Mouse (Mus musculus) heart, embryonic 15.5 days (tissue): ENCODE data around the gene Mbtps1. TPM values are rescaled to one million over a fixed set of nuclear protein-coding genes. Genes with fewer than 3 reads are reported as not detected.

Experiments
- ATAC-seq: fragments of 200-750 bp; cut with Nextera tagmentation; replicated peaks from 2 replicates; pipeline ENCODE4 v1.8.0; 2017; ENCODE audit warnings: low read depth, moderate TSS enrichment; ENCODE audit not compliant: insufficient number of reproducible peaks, insufficient read depth, low FRiP score
- H3K27ac ChIP-seq: fragments of 300-500 bp; sonication (generic); 2 replicates; pipeline ENCODE4 v1.5.1; 2015; ENCODE audit warnings: mild to moderate bottlenecking, inconsistent platforms
- H3K27me3 ChIP-seq: fragments of 300-500 bp; sonication (generic); 2 replicates; pipeline ENCODE4 v1.6.1; 2015; ENCODE audit warnings: inconsistent platforms
- H3K36me3 ChIP-seq: fragments of 300-500 bp; sonication (generic); 2 replicates; pipeline ENCODE4 v1.6.1; 2015; ENCODE audit warnings: mild to moderate bottlenecking, inconsistent platforms
- H3K4me1 ChIP-seq: fragments of 300-500 bp; sonication (generic); replicated peaks from 2 replicates; pipeline ENCODE4 v1.6.1; 2015; ENCODE audit warnings: inconsistent platforms
- H3K4me2 ChIP-seq: fragments of 300-500 bp; sonication (generic); 2 replicates; pipeline ENCODE4 v1.6.1; 2015; ENCODE audit warnings: inconsistent platforms, mild to moderate bottlenecking, moderate library complexity
- H3K4me3 ChIP-seq: fragments of 300-500 bp; sonication (generic); 2 replicates; pipeline ENCODE4 v1.5.1; 2015; ENCODE audit warnings: mild to moderate bottlenecking, inconsistent platforms
- H3K9ac ChIP-seq: fragments of 300-500 bp; sonication (generic); 2 replicates; pipeline ENCODE4 v1.6.1; 2015; ENCODE audit warnings: mild to moderate bottlenecking, inconsistent platforms
- H3K9me3 ChIP-seq: fragments of 300-500 bp; sonication (generic); replicated peaks from 2 replicates; pipeline ENCODE4 v1.6.1; 2016; ENCODE audit warnings: inconsistent platforms
- WGBS: fragments of 180-500 bp; shearing (Covaris S2); methylation state at CpG from one replicate; pipeline ENCODE4 v1.1.7; 2015; ENCODE audit warnings: mixed read lengths; 5-methylcytosine and 5-hydroxymethylcytosine counted together
- polyA plus RNA-seq: library from polyadenylated mRNA; unstranded; fragments of >200 nt; fragmentation: Nextera tagmentation; extraction: Ambion mirVana; gene quantifications from 2 replicates; pipeline ENCODE4 v1.2.1, GENCODE M21; 2015

Mbtps1 gene
- polyA plus RNA-seq, 1 experiment from 2014 or later, result 57.2 TPM

DNA sequence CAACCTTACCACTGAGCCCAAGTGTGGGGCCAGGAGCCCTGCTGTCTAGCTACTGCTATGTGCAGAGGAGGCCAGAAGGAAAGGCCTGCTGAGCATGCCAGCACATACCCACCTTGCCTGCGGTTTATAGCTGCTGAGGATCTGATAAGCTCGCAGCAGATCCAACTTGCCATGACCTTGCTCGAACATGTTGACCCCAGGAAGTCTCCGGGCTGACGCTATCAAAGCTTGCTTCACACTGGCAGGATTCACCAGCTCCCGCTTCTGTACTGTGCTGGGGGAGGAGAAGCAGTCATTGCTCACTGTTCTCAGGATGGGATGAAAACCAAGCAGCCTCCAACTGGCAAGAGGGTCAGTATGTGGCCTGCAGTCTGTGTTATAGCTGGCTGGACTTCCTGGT, 27.6 kb downstream of the Mbtps1 start:
- Histone ChIP-seq H3K36me3 (peaks cover 73% of the 10 kb centered on the region), H3K27ac (no peak overlapping the region), H3K4me1 (no peaks in the 10 kb centered on the region), H3K4me3 (no peak overlapping the region), H3K4me2 (no peak overlapping the region), H3K27me3 (no peaks in the 10 kb centered on the region), H3K9me3 (no peaks in the 10 kb centered on the region), H3K9ac (no peak overlapping the region)
- ATAC-seq, result no peak
- WGBS, result 64% methylated on average over 6 of the region's 6 CpGs

DNA sequence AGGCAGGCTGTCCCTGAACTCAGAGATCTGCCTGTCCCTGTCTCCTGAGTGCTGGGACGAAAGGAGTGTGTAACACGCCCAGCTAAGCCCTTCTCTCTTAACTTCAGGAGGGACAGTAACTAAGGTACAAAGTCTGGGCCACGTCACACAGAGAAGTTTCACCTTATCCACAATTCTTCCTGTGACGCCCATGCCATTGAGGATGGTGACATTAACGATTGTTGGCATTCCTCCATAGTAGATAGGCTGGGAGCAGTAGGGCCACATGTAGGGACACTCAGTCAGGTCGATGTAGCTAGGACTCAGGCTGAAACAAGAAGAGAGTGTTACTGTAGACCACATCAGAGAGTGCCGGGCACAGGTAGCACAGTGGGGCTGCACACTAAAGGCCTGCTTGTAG, 29.8 kb downstream of the Mbtps1 start:
- H3K4me1 ChIP-seq, result no peaks in the 10 kb centered on the region
- H3K27ac ChIP-seq, result no peak overlapping the region
- peaks cover 73% of the 10 kb centered on the region for H3K36me3 ChIP-seq
- no peaks in the 10 kb centered on the region for H3K9me3 ChIP-seq
- no peak overlapping the region for H3K4me3 ChIP-seq
- H3K9ac ChIP-seq, result no peak overlapping the region
- no peak for ATAC-seq
- H3K4me2 ChIP-seq, result no peak overlapping the region
- WGBS, result 83% methylated on average over 7 of the region's 7 CpGs
- H3K27me3 ChIP-seq, result no peaks in the 10 kb centered on the region

DNA sequence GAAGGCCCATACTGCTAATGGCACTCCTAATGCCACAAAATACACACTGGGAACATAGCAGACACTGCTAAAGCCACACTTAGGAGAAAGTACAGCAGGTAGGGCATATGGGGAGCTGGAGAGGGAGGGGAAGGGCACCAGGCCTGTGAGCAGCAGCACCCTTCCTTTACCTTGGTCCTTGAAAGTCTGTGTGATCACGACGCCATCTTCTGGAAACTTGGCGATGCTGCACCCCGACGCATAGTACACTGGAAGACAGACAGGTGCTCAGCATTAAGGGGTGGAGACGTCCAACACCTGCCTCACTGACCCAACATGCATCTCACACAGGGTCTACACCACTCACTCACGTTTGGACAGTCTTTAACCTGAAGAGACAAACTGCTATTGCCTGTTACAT, 38.4 kb downstream of the Mbtps1 start:
- no peaks in the 10 kb centered on the region for H3K27me3 ChIP-seq
- ATAC-seq, result no peak
- no peak overlapping the region for H3K4me3 ChIP-seq
- H3K9me3 ChIP-seq, result no peaks in the 10 kb centered on the region
- no peak overlapping the region for H3K9ac ChIP-seq
- no peak overlapping the region for H3K27ac ChIP-seq
- no peaks in the 10 kb centered on the region for H3K4me1 ChIP-seq
- no peak overlapping the region for H3K4me2 ChIP-seq
- 77% methylated on average over 7 of the region's 7 CpGs for WGBS
- peaks cover 93% of the 10 kb centered on the region for H3K36me3 ChIP-seq

DNA sequence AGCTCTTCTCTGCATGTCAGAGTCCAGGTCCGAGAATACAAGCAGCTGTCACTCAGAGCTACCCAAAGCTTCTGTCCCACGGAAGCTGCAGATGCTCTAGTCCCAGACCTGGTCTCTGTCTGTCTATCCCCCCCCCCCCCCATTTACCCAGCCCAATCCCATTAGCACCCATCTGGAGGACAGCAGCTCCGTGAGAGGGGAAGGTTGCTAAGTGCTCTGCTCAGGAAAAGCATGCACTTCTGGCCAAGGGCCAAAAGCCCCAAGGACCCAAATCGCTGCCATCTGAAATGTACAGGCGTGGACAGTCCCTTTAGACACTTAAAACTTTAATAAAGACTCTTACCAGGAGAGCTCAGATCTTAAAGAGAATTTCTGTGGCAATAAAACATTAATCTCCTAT, 41.9 kb downstream of the Mbtps1 start:
- no peak for ATAC-seq
- Histone ChIP-seq H3K4me2 (no peak overlapping the region), H3K27ac (no peak overlapping the region), H3K9ac (no peak overlapping the region), H3K9me3 (no peaks in the 10 kb centered on the region), H3K4me1 (0 out of 2 replicates have a peak, but pooled peaks cover 2% of the 10 kb centered on the region), H3K36me3 (peaks cover 90% of the 10 kb centered on the region), H3K27me3 (no peaks in the 10 kb centered on the region), H3K4me3 (no peak overlapping the region)
- WGBS, result 59% methylated on average over 5 of the region's 5 CpGs

DNA sequence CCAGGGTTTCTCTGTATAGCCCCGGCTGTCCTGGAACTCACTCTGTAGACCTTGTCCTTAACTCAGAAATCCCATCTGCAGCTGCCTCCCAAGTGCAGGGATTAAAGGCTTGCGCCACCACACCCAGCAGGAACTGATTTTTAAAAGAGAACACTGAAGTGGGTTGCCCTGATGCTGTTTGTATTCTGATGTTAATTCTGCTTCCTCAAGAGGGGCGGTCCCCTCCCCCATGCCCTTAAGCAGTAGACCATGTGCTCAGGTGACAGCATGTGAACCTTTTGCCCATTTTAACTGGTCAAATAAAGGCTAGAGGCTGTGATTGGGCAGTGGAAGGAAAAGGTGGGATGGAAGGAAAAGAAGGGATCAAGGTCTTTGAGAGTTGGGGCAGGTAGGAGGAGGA, 42.8 kb downstream of the Mbtps1 start:
- H3K9me3 ChIP-seq, result no peaks in the 10 kb centered on the region
- no peak overlapping the region for H3K9ac ChIP-seq
- H3K4me3 ChIP-seq, result no peak overlapping the region
- H3K4me2 ChIP-seq, result no peak overlapping the region
- no peaks in the 10 kb centered on the region for H3K27me3 ChIP-seq
- WGBS, result 81% methylated on average over 3 of the region's 3 CpGs
- no peak overlapping the region for H3K27ac ChIP-seq
- ATAC-seq, result no peak
- 0 out of 2 replicates have a peak, but pooled peaks cover 2% of the 10 kb centered on the region for H3K4me1 ChIP-seq
- peaks cover 85% of the 10 kb centered on the region for H3K36me3 ChIP-seq

DNA sequence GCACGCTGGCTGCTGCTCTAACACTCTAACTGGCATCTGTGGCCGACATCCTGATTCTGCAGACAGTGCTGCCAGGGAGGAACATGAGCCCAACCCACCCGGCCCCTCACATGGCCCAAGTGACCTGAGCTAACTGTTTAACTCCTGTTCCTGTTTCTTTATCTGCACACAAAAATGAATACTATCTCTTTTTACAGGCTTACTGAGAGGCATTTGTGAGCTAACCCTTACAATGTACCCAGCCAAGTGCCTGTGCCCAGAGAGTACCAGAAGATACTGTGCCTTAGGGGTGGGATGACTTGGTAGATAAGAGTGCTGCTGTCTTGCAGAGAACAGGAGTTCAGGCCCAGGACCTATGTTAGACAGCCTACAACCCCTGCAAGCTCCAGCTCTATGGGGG, 43.6 kb downstream of the Mbtps1 start:
- no peak for ATAC-seq
- Histone ChIP-seq H3K36me3 (peaks cover 79% of the 10 kb centered on the region), H3K27ac (no peak overlapping the region), H3K9me3 (no peaks in the 10 kb centered on the region), H3K4me1 (0 out of 2 replicates have a peak, but pooled peaks cover 2% of the 10 kb centered on the region), H3K4me2 (no peak overlapping the region), H3K27me3 (no peaks in the 10 kb centered on the region), H3K4me3 (no peak overlapping the region), H3K9ac (no peak overlapping the region)
- 86% methylated on average over 3 of the region's 3 CpGs for WGBS

DNA sequence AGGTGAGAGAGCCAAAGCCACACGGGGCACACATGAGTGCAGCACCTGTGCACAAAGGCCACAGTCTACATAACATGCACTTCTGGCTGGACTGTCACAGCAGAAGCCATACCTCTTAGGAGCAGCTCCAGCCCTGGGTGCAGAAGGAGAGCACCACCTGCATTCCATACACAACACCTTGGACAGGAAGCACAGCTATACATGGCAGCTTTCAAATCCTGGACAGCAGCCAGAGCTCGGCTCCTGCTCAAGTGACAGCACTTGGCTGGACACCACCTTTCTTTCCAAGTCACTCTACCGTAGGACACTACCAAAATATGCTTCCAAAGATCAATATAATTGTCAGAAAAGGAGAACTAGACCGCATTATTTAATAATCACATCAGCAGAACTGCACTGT, 45.1 kb downstream of the Mbtps1 start:
- H3K4me2 ChIP-seq, result no peak overlapping the region
- no peak overlapping the region for H3K4me3 ChIP-seq
- no peak overlapping the region for H3K27ac ChIP-seq
- H3K36me3 ChIP-seq, result peaks cover 79% of the 10 kb centered on the region
- no peaks in the 10 kb centered on the region for H3K9me3 ChIP-seq
- no peak overlapping the region for H3K9ac ChIP-seq
- no peak for ATAC-seq
- WGBS, result 71% methylated on average over 4 of the region's 4 CpGs
- no peaks in the 10 kb centered on the region for H3K27me3 ChIP-seq
- 0 out of 2 replicates have a peak, but pooled peaks cover 2% of the 10 kb centered on the region for H3K4me1 ChIP-seq

DNA sequence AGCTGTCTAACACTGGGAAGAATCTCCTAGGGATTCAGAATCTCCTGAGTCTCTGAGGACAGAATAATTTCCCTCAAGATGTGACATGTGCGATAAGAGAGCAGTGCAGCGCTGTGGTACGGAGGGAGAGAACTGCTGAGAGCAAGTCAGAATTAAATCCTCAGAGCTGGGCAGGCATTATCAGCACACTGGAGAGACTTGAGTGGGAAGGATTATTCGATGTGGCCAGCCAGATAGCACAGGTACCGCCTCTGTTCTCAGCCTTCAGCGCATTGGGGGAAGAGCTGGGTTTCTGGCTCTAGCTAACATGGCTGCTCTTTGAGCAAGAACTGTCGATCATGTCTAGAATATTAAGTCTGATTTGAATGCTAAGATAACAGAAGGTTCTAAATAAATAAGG, 46.8 kb downstream of the Mbtps1 start:
- Histone ChIP-seq H3K4me3 (no peak overlapping the region), H3K9ac (no peak overlapping the region), H3K27ac (no peak overlapping the region), H3K36me3 (peaks cover 75% of the 10 kb centered on the region), H3K4me2 (no peak overlapping the region), H3K9me3 (no peaks in the 10 kb centered on the region), H3K27me3 (no peaks in the 10 kb centered on the region), H3K4me1 (0 out of 2 replicates have a peak, but pooled peaks cover 2% of the 10 kb centered on the region)
- no peak for ATAC-seq
- WGBS, result 71% methylated on average over 7 of the region's 7 CpGs

DNA sequence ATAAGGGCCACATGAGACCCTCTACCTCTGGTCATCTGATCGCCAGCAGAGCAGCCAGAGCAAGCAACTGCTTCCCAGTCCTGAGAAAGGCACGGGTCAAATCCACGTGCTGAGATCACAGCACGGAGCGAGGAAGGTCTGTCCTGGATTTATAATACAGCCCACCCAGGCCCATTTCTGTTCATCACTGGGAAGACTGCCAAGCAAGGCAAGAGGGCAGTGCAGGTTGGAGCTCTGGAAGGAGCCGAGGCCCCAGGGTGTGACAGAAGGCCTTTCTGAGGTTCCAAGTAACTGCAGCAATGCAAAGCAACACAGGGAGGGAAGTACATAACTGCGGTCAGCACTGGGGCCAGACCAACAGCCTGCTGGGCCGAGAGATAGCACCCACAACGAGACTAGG, 48.1 kb downstream of the Mbtps1 start:
- no peak overlapping the region for H3K4me2 ChIP-seq
- no peaks in the 10 kb centered on the region for H3K27me3 ChIP-seq
- 0 out of 2 replicates have a peak, but pooled peaks cover 2% of the 10 kb centered on the region for H3K4me1 ChIP-seq
- WGBS, result 84% methylated on average over 9 of the region's 9 CpGs
- H3K9me3 ChIP-seq, result no peaks in the 10 kb centered on the region
- no peak overlapping the region for H3K27ac ChIP-seq
- H3K4me3 ChIP-seq, result no peak overlapping the region
- H3K9ac ChIP-seq, result no peak overlapping the region
- peaks cover 67% of the 10 kb centered on the region for H3K36me3 ChIP-seq
- ATAC-seq, result no peak

DNA sequence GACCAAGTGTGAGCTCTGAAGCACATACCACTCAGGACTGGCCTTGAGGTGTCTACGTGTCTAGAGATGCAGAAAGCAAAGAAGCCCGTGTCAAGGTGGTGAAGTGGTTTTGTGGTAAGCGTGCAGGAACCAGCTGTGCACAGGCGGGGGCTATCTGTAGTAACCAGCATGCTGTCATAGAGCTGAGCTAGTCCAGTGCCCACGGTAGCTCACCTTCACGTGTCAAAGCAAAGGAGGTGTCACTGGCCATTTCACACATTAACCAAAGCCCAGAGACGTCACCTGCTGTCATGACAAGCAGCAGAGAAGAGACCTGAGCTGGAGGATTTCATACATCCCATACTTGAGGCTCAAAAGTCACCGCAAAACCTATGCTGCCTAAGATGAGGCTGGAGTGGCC, 52.4 kb downstream of the Mbtps1 start:
- no peak for ATAC-seq
- Histone ChIP-seq H3K9me3 (no peaks in the 10 kb centered on the region), H3K9ac (no peak overlapping the region), H3K4me2 (no peak overlapping the region), H3K27ac (no peak overlapping the region), H3K4me1 (peaks cover 10% of the 10 kb centered on the region), H3K36me3 (peaks cover 30% of the 10 kb centered on the region), H3K27me3 (peaks cover 10% of the 10 kb centered on the region), H3K4me3 (no peak overlapping the region)
- WGBS, result 70% methylated on average over 8 of the region's 8 CpGs

DNA sequence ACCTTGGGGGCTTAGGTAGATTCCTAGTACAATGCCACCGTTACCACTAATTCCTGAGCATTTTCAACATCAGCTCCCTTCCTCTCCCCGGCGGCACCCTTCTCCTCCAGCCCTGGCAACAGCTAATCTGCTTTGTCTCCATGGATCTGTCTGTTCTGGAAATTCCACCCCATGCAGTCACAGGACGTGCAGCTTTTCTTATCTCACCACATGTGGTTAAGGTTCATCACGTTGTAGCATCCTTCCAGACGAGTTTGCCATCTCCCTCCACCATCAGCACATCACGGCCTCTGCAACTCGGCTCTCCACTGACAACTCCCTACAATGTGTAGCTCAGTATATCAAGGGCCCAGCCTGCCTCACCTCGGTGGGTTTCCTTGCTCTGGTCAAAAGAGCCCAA, 53.0 kb downstream of the Mbtps1 start:
- peaks cover 30% of the 10 kb centered on the region for H3K36me3 ChIP-seq
- peaks cover 10% of the 10 kb centered on the region for H3K27me3 ChIP-seq
- H3K9me3 ChIP-seq, result no peaks in the 10 kb centered on the region
- H3K4me1 ChIP-seq, result peaks cover 10% of the 10 kb centered on the region
- no peak overlapping the region for H3K9ac ChIP-seq
- H3K27ac ChIP-seq, result no peak overlapping the region
- no peak overlapping the region for H3K4me2 ChIP-seq
- no peak for ATAC-seq
- WGBS, result 38% methylated on average over 9 of the region's 9 CpGs
- H3K4me3 ChIP-seq, result no peak overlapping the region

DNA sequence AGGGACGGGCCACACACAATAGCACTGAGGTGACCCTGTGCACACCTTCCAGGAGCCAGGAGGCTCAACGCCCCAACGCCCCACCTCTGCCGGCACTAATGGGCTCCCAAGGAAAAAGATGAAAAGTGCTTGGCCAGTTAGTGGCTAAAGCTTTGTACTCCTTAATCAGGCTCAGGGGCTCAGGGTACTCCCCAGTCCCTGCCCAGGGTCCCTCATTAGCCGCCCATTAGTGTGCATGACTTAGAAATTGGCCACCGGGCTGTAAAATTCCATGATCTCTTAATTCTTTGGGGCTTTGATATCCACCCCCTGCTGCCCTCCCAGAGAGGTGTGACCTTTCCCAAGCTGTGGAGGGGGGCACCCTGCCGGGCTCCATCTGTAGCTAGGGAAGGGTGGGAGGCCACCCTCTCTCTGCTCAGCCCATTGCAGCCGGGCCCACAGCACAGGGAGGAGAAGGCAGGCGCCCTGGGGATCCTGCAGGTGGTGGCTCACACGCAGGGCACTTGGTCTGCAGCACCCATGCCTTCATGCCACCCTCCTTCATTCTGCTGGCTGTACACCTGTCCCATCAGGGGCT, 55.3 kb downstream of the Mbtps1 start:
- ATAC-seq, result no peak

More for the DNA sequence above, 55.3 kb downstream of the Mbtps1 start:
- Histone ChIP-seq H3K27ac (no peak overlapping the region), H3K9me3 (no peaks in the 10 kb centered on the region), H3K9ac (no peak overlapping the region), H3K27me3 (peaks cover 10% of the 10 kb centered on the region), H3K36me3 (peaks cover 11% of the 10 kb centered on the region), H3K4me1 (peaks cover 10% of the 10 kb centered on the region), H3K4me2 (no peak overlapping the region), H3K4me3 (no peak overlapping the region)
- 56% methylated on average over 10 of the region's 10 CpGs for WGBS
